Mouse (Mus musculus) olfactory bulb, adult 2 months (tissue): Measurements from ENCODE around the gene Zmiz1.

ENCODE experiments used
- CTCF ChIP-seq: fragments of 200-500 bp; IDR thresholded peaks from 2 replicates; pipeline ENCODE4 v1.5.1; 2012; ENCODE audit warnings: low read depth, mild to moderate bottlenecking, low read length, moderate library complexity; ENCODE audit not compliant: insufficient read depth
- POLR2A ChIP-seq: fragments of 200-500 bp; IDR thresholded peaks from 2 replicates; pipeline ENCODE4 v1.6.1; 2012; ENCODE audit warnings: mild to moderate bottlenecking, low read depth, low read length, moderate library complexity; ENCODE audit not compliant: insufficient read depth

- TF ChIP-seq POLR2A: no peak
- no peak for TF ChIP-seq CTCF
Observed at GRCm38 (mm10) chr14:25487470-25487955, 28.5 kb downstream of the Zmiz1 start.
